In the genomic region with DNA sequence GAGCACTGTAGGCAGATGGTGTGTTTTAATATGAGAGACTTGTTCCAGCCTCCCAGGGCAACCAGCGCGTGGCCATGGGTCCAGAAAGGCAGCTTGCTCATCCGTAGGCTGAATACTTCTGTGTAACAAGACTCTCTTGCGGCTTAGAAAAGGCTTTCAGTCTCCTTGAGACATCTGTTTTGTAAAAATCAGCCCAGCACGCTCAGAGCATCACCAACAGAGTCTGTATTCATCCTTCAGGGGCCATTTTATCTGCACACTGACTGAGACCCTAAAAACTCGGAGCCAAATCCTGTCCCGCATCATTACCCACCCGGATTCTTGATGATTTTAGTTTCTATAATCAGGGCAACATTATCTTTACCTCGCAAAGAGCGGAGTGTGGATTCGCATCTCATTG, we compare ENCODE assay signal across 8 mouse cellular contexts.
A peak's percentile ranks its signal among the peaks of the same experiment; 100 is the strongest.
DNase-seq lines count a peak whose midpoint lies in the region; ATAC-seq lines count a peak whose summit lies in the region.

No protein-coding gene starts in this region.

- H3K4me1 ChIP-seq in forebrain, embryonic 12.5 days, result peaks cover 18% of the 10 kb centered on the region

- no peaks in the 10 kb centered on the region for H3K36me3 ChIP-seq in forebrain, embryonic 12.5 days (replicated peaks)

- ATAC-seq in forebrain, embryonic 12.5 days (ENCODE audit: low FRiP score), result peak; percentile 27

- H3K4me2 ChIP-seq in forebrain, embryonic 12.5 days, result peak overlapping the region; percentile 34

- intact Hi-C loops in left cerebral cortex, postnatal 14 days (cut with DNase I), result no loop called here

- H3K9me3 ChIP-seq in forebrain, embryonic 12.5 days, result no peaks in the 10 kb centered on the region

- peak; percentile 7 for DNase-seq in gastrocnemius, postnatal 25 days
- no peak for DNase-seq in gastrocnemius, adult 8-10 months (ENCODE audit: low spot score in 2 of 2)
- peak; percentile 26 to 56 for DNase-seq in left cerebral cortex, postnatal 14 days (ENCODE audit: low spot score in 2 of 2)
- peak; percentile 31 to 32 for DNase-seq in right cerebral cortex, adult 2 months (ENCODE audit: low spot score in 2 of 2)
- no peak for DNase-seq in adipocyte (ENCODE audit: low spot score)
- DNase-seq in c-Kit-positive CD71-positive TER-119-positive erythroid progenitor cells, embryonic 14.5 days (ENCODE audit: low spot score), result no peak
- no peak for DNase-seq in testis, postnatal 14 days (ENCODE audit: low spot score)

- H3K4me3 ChIP-seq in forebrain, embryonic 12.5 days (replicated peaks), result peak overlapping the region; percentile 12; the same call in 1 of the 2 replicates

- 0 out of 2 replicates have a peak, but pooled peaks cover 5% of the 10 kb centered on the region for H3K27me3 ChIP-seq in forebrain, embryonic 12.5 days

- peak overlapping the region; percentile 77 for H3K27ac ChIP-seq in forebrain, embryonic 12.5 days

- 38% methylated on average over 11 of the region's 11 CpGs for WGBS in forebrain, embryonic 12.5 days

- no peak overlapping the region for H3K9ac ChIP-seq in forebrain, embryonic 12.5 days

Comparison
In these comparisons a context has a peak if more than half of its experiments do, and no peak if none do; other contexts are left out.
1. DNase-seq: peak in gastrocnemius, postnatal 25 days (single experiment), left cerebral cortex, postnatal 14 days (2 of 2) and right cerebral cortex, adult 2 months (2 of 2); none in gastrocnemius, adult 8-10 months (0 of 2), adipocyte (single experiment), c-Kit-positive CD71-positive TER-119-positive erythroid progenitor cells, embryonic 14.5 days (single experiment) and testis, postnatal 14 days (single experiment).